Mouse (Mus musculus) myocyte (in vitro differentiated cells): Measurements from ENCODE around the gene Dnajb1. TPM values are rescaled to one million over a fixed set of nuclear protein-coding genes. Genes with fewer than 3 reads are reported as not detected.
A peak's percentile ranks its signal among the peaks of the same experiment; 100 is the strongest.

Experiments
- H3K27me3 ChIP-seq: one replicate; pipeline ENCODE4 v1.6.1; 2011; ENCODE audit not compliant: control insufficient read depth, insufficient read depth, insufficient read length
- H3K36me3 ChIP-seq: one replicate; pipeline ENCODE4 v1.6.1; 2011; ENCODE audit not compliant: control insufficient read depth, insufficient read depth
- H3K4me2 ChIP-seq: one replicate; pipeline ENCODE4 v1.6.1; 2011; ENCODE audit warnings: low read depth, control low read depth
- H3K4me3 ChIP-seq: one replicate; pipeline ENCODE4 v1.5.1; 2011; ENCODE audit warnings: mild to moderate bottlenecking, control low read depth, moderate library complexity
- H3K79me2 ChIP-seq: one replicate; pipeline ENCODE4 v1.6.1; 2011; ENCODE audit not compliant: control insufficient read depth, insufficient read depth
- H3ac ChIP-seq: one replicate; pipeline ENCODE4 v1.6.1; 2011; ENCODE audit not compliant: control insufficient read depth, insufficient read length
- CEBPB ChIP-seq: IDR thresholded peaks from 2 replicates; pipeline ENCODE4 v1.6.1; 2011; ENCODE audit warnings: mild to moderate bottlenecking, moderate library complexity; ENCODE audit not compliant: poor library complexity, insufficient read depth, severe bottlenecking
- E2F4 ChIP-seq: IDR thresholded peaks from one replicate; pipeline ENCODE4 v1.6.1; 2011; ENCODE audit warnings: mild to moderate bottlenecking, control low read depth, moderate library complexity; ENCODE audit not compliant: insufficient read depth
- MAX ChIP-seq: IDR thresholded peaks from one replicate; pipeline ENCODE4 v1.6.1; 2011; ENCODE audit warnings: low read depth, mild to moderate bottlenecking, control low read depth
- MYOD1 ChIP-seq, 3 experiments: IDR thresholded peaks; one replicate each; pipeline ENCODE4 v1.6.1; 2011; ENCODE audit warnings: control low read depth in 2 of 3, low read depth in 2 of 3, mild to moderate bottlenecking in 2 of 3, moderate library complexity in 1 of 3; ENCODE audit not compliant: insufficient read length in 2 of 3, control insufficient read depth in 1 of 3
- MYOG ChIP-seq, 3 experiments: IDR thresholded peaks; one replicate each; pipeline ENCODE4 v1.6.1; 2011; ENCODE audit warnings: control low read depth in 2 of 3, low read depth in 2 of 3, mild to moderate bottlenecking in 2 of 3; ENCODE audit not compliant: insufficient read length in 2 of 3, control insufficient read depth in 1 of 3, insufficient read depth in 1 of 3
- POLR2A ChIP-seq: IDR thresholded peaks from one replicate; pipeline ENCODE4 v1.6.1; 2011; ENCODE audit warnings: low read depth, mild to moderate bottlenecking, control low read depth, moderate library complexity; ENCODE audit not compliant: insufficient read length
- POLR2AphosphoS2 ChIP-seq: IDR thresholded peaks from one replicate; pipeline ENCODE4 v1.6.1; 2011; ENCODE audit warnings: low read depth, control low read depth; ENCODE audit not compliant: insufficient read length
- REST ChIP-seq: IDR thresholded peaks from one replicate; pipeline ENCODE4 v1.6.1; 2011; ENCODE audit warnings: mild to moderate bottlenecking, control low read depth, moderate library complexity; ENCODE audit not compliant: insufficient read depth, insufficient read length
- SRF ChIP-seq: IDR thresholded peaks from one replicate; pipeline ENCODE4 v1.6.1; 2011; ENCODE audit warnings: low read depth; ENCODE audit not compliant: control insufficient read depth, insufficient read length
- TCF12 ChIP-seq: IDR thresholded peaks from one replicate; pipeline ENCODE4 v1.6.1; 2011; ENCODE audit warnings: mild to moderate bottlenecking, control low read depth; ENCODE audit not compliant: poor library complexity, insufficient read depth, severe bottlenecking
- TCF3 ChIP-seq: IDR thresholded peaks from one replicate; pipeline ENCODE4 v1.6.1; 2011; ENCODE audit warnings: low read depth, control low read depth; ENCODE audit not compliant: insufficient read length
- USF1 ChIP-seq: IDR thresholded peaks from one replicate; pipeline ENCODE4 v1.6.1; 2011; ENCODE audit warnings: low read depth, mild to moderate bottlenecking, control low read depth, moderate library complexity
- polyA plus RNA-seq: library from polyadenylated mRNA; unstranded; fragments of >200 nt; fragmentation: generic; extraction: Trizol; gene quantifications from one replicate; pipeline ENCODE4 v1.2.1, GENCODE M21; 2012; ENCODE audit warnings: missing spikeins

Dnajb1 gene
- polyA plus RNA-seq, 1 experiment = 17.7 TPM

GRCm38 (mm10) chr8:83598146-83598545, 9.8 kb upstream of the Dnajb1 start:
- Histone ChIP-seq H3ac (no peak overlapping the region), H3K4me3 (no peak overlapping the region), H3K27me3 (no peaks in the 10 kb centered on the region), H3K4me2 (no peak overlapping the region), H3K79me2 (peaks cover 10% of the 10 kb centered on the region), H3K36me3 (no peaks in the 10 kb centered on the region)
- no peak for TF ChIP-seq REST
- TF ChIP-seq TCF12 = no peak

- Histone ChIP-seq H3K79me2 (no peaks in the 10 kb centered on the region), H3K4me2 (no peak overlapping the region), H3K4me3 (no peak overlapping the region), H3K36me3 (no peaks in the 10 kb centered on the region), H3K27me3 (no peaks in the 10 kb centered on the region), H3ac (no peak overlapping the region)
- no peak for TF ChIP-seq MYOD1 (IDR thresholded peaks at IDR 0.05; ENCODE audit: control insufficient read depth in 1 of 3, insufficient read length in 2 of 3, low read depth in 2 of 3)
- no peak for TF ChIP-seq MAX
- TF ChIP-seq MYOG (IDR thresholded peaks at IDR 0.05; ENCODE audit: control insufficient read depth in 1 of 3, insufficient read depth in 1 of 3, insufficient read length in 2 of 3, low read depth in 2 of 3) = no peak
- TF ChIP-seq TCF12 = no peak
- TF ChIP-seq POLR2AphosphoS2 = no peak
- TF ChIP-seq POLR2A = no peak
- no peak for TF ChIP-seq TCF3
- TF ChIP-seq E2F4 = no peak
- no peak for TF ChIP-seq USF1
- TF ChIP-seq SRF = no peak
- no peak for TF ChIP-seq CEBPB
- TF ChIP-seq REST = no peak
Measured at GRCm38 (mm10) chr8:83599814-83600213, 8.2 kb upstream of the Dnajb1 start.

DNA sequence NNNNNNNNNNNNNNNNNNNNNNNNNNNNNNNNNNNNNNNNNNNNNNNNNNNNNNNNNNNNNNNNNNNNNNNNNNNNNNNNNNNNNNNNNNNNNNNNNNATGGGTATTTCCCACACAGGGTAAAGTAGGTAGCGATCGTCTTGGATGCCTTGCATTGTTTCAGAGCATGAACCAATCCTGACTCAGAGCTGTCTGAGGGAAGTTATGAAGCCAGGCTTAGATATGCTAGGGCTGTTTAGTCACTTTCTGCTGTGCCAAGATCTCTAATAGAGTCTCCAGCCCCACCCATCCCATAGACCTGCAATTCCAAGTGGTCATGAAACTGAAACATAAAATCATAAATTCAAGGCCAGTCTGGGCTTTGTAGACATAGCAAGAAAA, 5.4 kb upstream of the Dnajb1 start:
- Histone ChIP-seq H3K79me2 (no peaks in the 10 kb centered on the region), H3ac (no peak overlapping the region), H3K4me3 (no peak overlapping the region), H3K4me2 (peak overlapping the region; percentile 54), H3K27me3 (no peaks in the 10 kb centered on the region), H3K36me3 (no peaks in the 10 kb centered on the region)
- TF ChIP-seq REST (no peak), MAX (no peak)

DNA sequence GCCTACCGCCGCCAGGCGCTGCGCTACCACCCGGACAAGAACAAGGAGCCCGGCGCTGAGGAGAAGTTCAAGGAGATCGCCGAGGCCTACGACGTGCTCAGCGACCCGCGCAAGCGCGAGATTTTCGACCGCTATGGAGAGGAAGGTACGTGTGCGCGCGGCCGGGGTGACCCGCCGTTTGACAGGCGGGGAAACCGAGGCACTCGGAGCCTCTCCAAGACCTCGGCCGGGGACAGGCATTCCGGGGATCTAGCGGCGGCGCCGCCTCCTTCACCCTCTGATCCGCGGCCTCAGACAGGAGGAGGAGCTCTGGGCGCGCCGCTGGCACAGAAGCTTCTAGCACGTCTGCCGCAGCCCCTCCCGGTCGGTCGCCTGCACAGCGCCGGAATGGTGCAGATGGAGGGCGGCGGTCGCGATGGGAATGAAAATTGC, 421 bp downstream of the Dnajb1 start:
- peaks cover 5% of the 10 kb centered on the region for H3K36me3 ChIP-seq
- H3K27me3 ChIP-seq = no peaks in the 10 kb centered on the region
- TF ChIP-seq CEBPB = no peak
- no peak for TF ChIP-seq TCF12
- TF ChIP-seq POLR2AphosphoS2 = no peak
- no peak for TF ChIP-seq E2F4
- H3K4me2 ChIP-seq = peak overlapping the region; percentile 79
- peak overlapping the region; percentile 80 for H3K4me3 ChIP-seq
- peaks cover 32% of the 10 kb centered on the region for H3K79me2 ChIP-seq
- peak overlapping the region; percentile 79 for H3ac ChIP-seq

GRCm38 (mm10) chr8:83609086-83609485, 1.1 kb downstream of the Dnajb1 start:
- Histone ChIP-seq H3K4me3 (peak overlapping the region; percentile 80), H3K36me3 (peaks cover 5% of the 10 kb centered on the region), H3K4me2 (peak overlapping the region; percentile 79), H3K27me3 (no peaks in the 10 kb centered on the region), H3K79me2 (peaks cover 32% of the 10 kb centered on the region), H3ac (peak overlapping the region; percentile 79)
- TF ChIP-seq POLR2AphosphoS2 (no peak), POLR2A (no peak), TCF12 (no peak), MYOD1 (IDR thresholded peaks at IDR 0.05; ENCODE audit: control insufficient read depth in 1 of 3, insufficient read length in 2 of 3, low read depth in 2 of 3) (no peak), CEBPB (no peak), USF1 (no peak), TCF3 (no peak), E2F4 (no peak), REST (no peak), MAX (no peak), SRF (no peak)
